Mouse (Mus musculus): Measurements from ENCODE around the gene Tacc2.

GRCm38 (mm10) chr7:130622359-130622758 is 45.1 kb downstream of the Tacc2 start:
- TF ChIP-seq CTCF (IDR thresholded peaks at IDR 0.05; ENCODE audit: insufficient read depth, low read depth, low read length) (no peak), POLR2A (IDR thresholded peaks at IDR 0.05; ENCODE audit: insufficient read depth, low read depth, low read length) (no peak)
